Mouse (Mus musculus) neural tube, embryonic 12.5 days (tissue): ENCODE results near the gene Gm3317. TPM values are rescaled to one million over a fixed set of nuclear protein-coding genes. Genes with fewer than 3 reads are reported as not detected.
"Not testable (repeated sequence)": the region's sequence is repeated elsewhere in the genome, so short reads cannot be mapped to it uniquely, and the experiment has no call there.

Experiments used
- ATAC-seq: fragments of 200-750 bp; cut with Nextera tagmentation; 2 replicates; pipeline ENCODE4 v1.8.0; 2017; ENCODE audit warnings: low read depth, mild to moderate bottlenecking, moderate TSS enrichment, moderate library complexity; ENCODE audit not compliant: low FRiP score
- H3K27ac ChIP-seq: fragments of 300-500 bp; sonication (generic); 2 replicates; pipeline ENCODE4 v1.5.1; 2016
- H3K27me3 ChIP-seq: fragments of 300-500 bp; sonication (generic); replicated peaks from 2 replicates; pipeline ENCODE4 v1.6.1; 2016; ENCODE audit warnings: mild to moderate bottlenecking
- H3K36me3 ChIP-seq: fragments of 300-500 bp; sonication (generic); 2 replicates; pipeline ENCODE4 v1.6.1; 2016; ENCODE audit warnings: mild to moderate bottlenecking
- H3K4me1 ChIP-seq: fragments of 300-500 bp; sonication (generic); 2 replicates; pipeline ENCODE4 v1.6.1; 2016
- H3K4me2 ChIP-seq: fragments of 300-500 bp; sonication (generic); replicated peaks from 2 replicates; pipeline ENCODE4 v1.6.1; 2016; ENCODE audit warnings: mild to moderate bottlenecking
- H3K4me3 ChIP-seq: fragments of 300-500 bp; sonication (generic); 2 replicates; pipeline ENCODE4 v1.5.1; 2016
- H3K9ac ChIP-seq: fragments of 300-500 bp; sonication (generic); 2 replicates; pipeline ENCODE4 v1.6.1; 2016; ENCODE audit warnings: mild to moderate bottlenecking
- H3K9me3 ChIP-seq: fragments of 300-500 bp; sonication (generic); 2 replicates; pipeline ENCODE4 v1.6.1; 2016; ENCODE audit warnings: mild to moderate bottlenecking
- WGBS: fragments of 180-500 bp; shearing (Covaris S2); methylation state at CpG from one replicate; pipeline ENCODE4 v1.1.7; 2016; 5-methylcytosine and 5-hydroxymethylcytosine counted together
- polyA plus RNA-seq: library from polyadenylated mRNA; unstranded; fragments of >200 nt; fragmentation: Nextera tagmentation; extraction: Ambion mirVana; gene quantifications from 2 replicates; pipeline ENCODE4 v1.2.1, GENCODE M21; 2016

The Gm3317 gene
- not detected in 2 replicates for polyA plus RNA-seq

DNA sequence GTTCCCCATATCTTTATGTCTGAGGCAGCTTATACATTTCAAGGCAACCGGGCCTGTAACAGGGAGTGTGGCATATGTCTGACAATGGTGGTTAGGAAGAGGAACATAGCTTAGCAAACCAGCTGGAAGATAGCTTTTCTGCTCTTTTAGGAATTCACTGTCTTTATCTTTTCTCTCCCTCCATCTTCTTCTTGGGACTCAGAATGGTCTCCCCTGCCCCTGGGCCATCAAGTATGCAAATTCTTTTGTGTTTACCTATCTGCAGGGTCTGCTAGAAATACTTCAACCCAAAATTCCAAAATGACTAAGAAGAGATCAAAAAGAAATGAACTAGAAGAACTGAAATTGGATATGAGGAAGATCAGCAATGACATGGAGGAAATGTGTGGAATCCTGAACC, at the start of gene Gm3317:
TSS of gene Gm3317 (plus strand) at position 301 of the 400 bp plus-strand sequence.
- not testable (repeated sequence) for H3K4me2 ChIP-seq, H3K27ac ChIP-seq, H3K27me3 ChIP-seq, H3K4me3 ChIP-seq, H3K9me3 ChIP-seq, H3K9ac ChIP-seq, H3K36me3 ChIP-seq, ATAC-seq, H3K4me1 ChIP-seq
- WGBS = no CpG with 5 or more reads among the region's 1 CpGs

DNA sequence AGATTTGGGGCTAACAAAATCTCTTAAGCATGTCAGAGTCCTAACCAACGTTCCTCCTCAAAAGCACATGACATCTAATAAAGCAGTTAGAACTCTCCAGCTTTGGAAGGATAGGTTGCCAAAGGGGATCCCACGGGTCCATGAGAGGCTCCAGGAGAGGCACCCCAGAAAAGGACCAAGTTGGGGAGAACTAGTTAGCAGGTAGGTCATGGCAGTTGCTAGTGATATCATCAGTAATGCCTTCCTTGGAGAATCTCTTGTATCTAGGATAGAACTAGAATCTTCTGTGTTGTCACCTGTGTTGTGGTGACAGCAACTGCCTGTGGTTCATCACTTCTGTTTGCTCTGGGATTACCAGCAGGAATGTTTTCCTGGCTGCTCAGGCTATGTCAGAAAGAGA, 33.1 kb upstream of the Gm3317 start, which contains the start of gene Gm8279:
TSS of gene Gm8279 (plus strand) at position 301 of the 400 bp plus-strand sequence.
- not testable (repeated sequence) for H3K4me1 ChIP-seq, H3K27ac ChIP-seq, H3K27me3 ChIP-seq, H3K4me3 ChIP-seq, ATAC-seq, H3K36me3 ChIP-seq, H3K4me2 ChIP-seq, H3K9me3 ChIP-seq, H3K9ac ChIP-seq
- WGBS = 79% methylated on average over 2 of the region's 2 CpGs

DNA sequence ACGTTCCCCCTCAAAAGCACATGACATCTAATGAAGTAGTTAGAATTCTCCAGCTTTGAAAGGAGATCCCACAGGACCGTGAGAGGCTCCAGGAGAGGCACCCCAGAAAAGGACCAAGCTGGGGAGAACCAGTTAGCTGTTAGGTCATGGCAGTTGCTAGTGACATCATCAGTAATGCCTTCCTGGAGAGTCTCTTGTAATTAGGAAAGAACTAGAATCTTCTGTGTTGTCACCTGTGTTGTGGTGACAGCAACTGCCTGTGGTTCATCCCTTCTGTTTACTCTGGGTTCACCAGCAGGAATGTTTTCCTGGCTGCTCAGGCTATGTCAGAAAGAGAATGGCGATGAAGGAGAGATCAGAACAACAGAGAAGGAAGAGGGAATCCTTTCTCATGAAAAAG, 21.2 kb downstream of the Gm3317 start, which contains the start of gene Gm8271:
TSS of gene Gm8271 (plus strand) at position 301 of the 400 bp plus-strand sequence.
- H3K4me1 ChIP-seq, H3K27ac ChIP-seq, H3K27me3 ChIP-seq, H3K36me3 ChIP-seq, ATAC-seq, H3K4me2 ChIP-seq, H3K9ac ChIP-seq, H3K4me3 ChIP-seq, H3K9me3 ChIP-seq: not testable (repeated sequence)
- no CpG with 5 or more reads among the region's 3 CpGs for WGBS

Other genes starting within 250 kb of the Gm3317 start
- not detected in 2 replicates for gene Gm8297, start 180.6 kb upstream of the Gm3317 start, polyA plus RNA-seq
- gene Gm3298, start 148.6 kb upstream of the Gm3317 start, polyA plus RNA-seq = not detected in 2 replicates
- gene 4930555G01Rik, start 113.9 kb upstream of the Gm3317 start, polyA plus RNA-seq = not detected in 2 replicates
- gene Gm8281, start 93.5 kb upstream of the Gm3317 start, polyA plus RNA-seq = 3.8 and 4.5 TPM in 2 replicates
- gene Gm8279, start 33.0 kb upstream of the Gm3317 start, polyA plus RNA-seq = not detected in 2 replicates
- gene Gm8271, start 21.3 kb downstream of the Gm3317 start, polyA plus RNA-seq = not detected in 2 replicates
- gene Gm3526, start 96.0 kb downstream of the Gm3317 start, polyA plus RNA-seq = not detected in 2 replicates
- gene Gm3542, start 170.4 kb downstream of the Gm3317 start, polyA plus RNA-seq = not detected in 2 replicates
- 0.32 TPM in 1 of 2 replicates, not detected in the other for gene Gm3500, start 224.5 kb downstream of the Gm3317 start, polyA plus RNA-seq